Mouse (Mus musculus) heart, embryonic 12.5 days (tissue): ENCODE measurements around the gene Thada. TPM values are rescaled to one million over a fixed set of nuclear protein-coding genes. Genes with fewer than 3 reads are reported as not detected.
A peak's percentile ranks its signal among the peaks of the same experiment; 100 is the strongest.

Experiments used
- ATAC-seq: fragments of 200-750 bp; cut with Nextera tagmentation; 2 replicates; pipeline ENCODE4 v1.8.0; 2017; ENCODE audit warnings: moderate TSS enrichment, moderate library complexity; ENCODE audit not compliant: insufficient number of reproducible peaks, low FRiP score
- H3K27ac ChIP-seq: fragments of 300-500 bp; sonication (generic); 2 replicates; pipeline ENCODE4 v1.5.1; 2016; ENCODE audit warnings: mild to moderate bottlenecking, moderate library complexity; ENCODE audit not compliant: poor library complexity, severe bottlenecking
- H3K27me3 ChIP-seq: fragments of 300-500 bp; sonication (generic); replicated peaks from 2 replicates; pipeline ENCODE4 v1.6.1; 2016; ENCODE audit warnings: mild to moderate bottlenecking, moderate library complexity
- H3K36me3 ChIP-seq: fragments of 300-500 bp; sonication (generic); 2 replicates; pipeline ENCODE4 v1.6.1; 2016; ENCODE audit warnings: mild to moderate bottlenecking, moderate library complexity
- H3K4me1 ChIP-seq: fragments of 300-500 bp; sonication (generic); replicated peaks from 2 replicates; pipeline ENCODE4 v1.6.1; 2016; ENCODE audit warnings: mild to moderate bottlenecking
- H3K4me2 ChIP-seq: fragments of 300-500 bp; sonication (generic); 2 replicates; pipeline ENCODE4 v1.6.1; 2016; ENCODE audit warnings: mild to moderate bottlenecking, moderate library complexity
- H3K4me3 ChIP-seq: fragments of 300-500 bp; sonication (generic); 2 replicates; pipeline ENCODE4 v1.5.1; 2016; ENCODE audit warnings: mild to moderate bottlenecking
- H3K9ac ChIP-seq: fragments of 300-500 bp; sonication (generic); 2 replicates; pipeline ENCODE4 v1.6.1; 2016; ENCODE audit warnings: mild to moderate bottlenecking, moderate library complexity
- H3K9me3 ChIP-seq: fragments of 300-500 bp; sonication (generic); replicated peaks from 2 replicates; pipeline ENCODE4 v1.6.1; 2016; ENCODE audit warnings: mild to moderate bottlenecking, moderate library complexity
- WGBS: fragments of 180-500 bp; shearing (Covaris S2); methylation state at CpG from one replicate; pipeline ENCODE4 v1.1.7; 2016; 5-methylcytosine and 5-hydroxymethylcytosine counted together
- polyA plus RNA-seq: library from polyadenylated mRNA; unstranded; fragments of >200 nt; fragmentation: Nextera tagmentation; extraction: Ambion mirVana; gene quantifications from 2 replicates; pipeline ENCODE4 v1.2.1, GENCODE M21; 2016

Gene Thada
- polyA plus RNA-seq, 1 experiment from 2014 or later = 6.4 TPM

- Histone ChIP-seq H3K4me2 (0 out of 2 replicates have a peak overlapping the region, but pooled peaks have one; percentile 13), H3K9ac (0 out of 2 replicates have a peak overlapping the region, but pooled peaks have one; percentile 20), H3K27ac (peak overlapping the region; percentile 86), H3K9me3 (no peaks in the 10 kb centered on the region), H3K4me1 (peaks cover 68% of the 10 kb centered on the region), H3K36me3 (no peaks in the 10 kb centered on the region), H3K27me3 (no peaks in the 10 kb centered on the region; the same call in 1 of the 2 replicates), H3K4me3 (no peak overlapping the region)
- 44% methylated on average over 11 of the region's 11 CpGs for WGBS
- ATAC-seq = peak; percentile 77
Observed at GRCm38 (mm10) chr17:84147183-84148108, 318.6 kb downstream of the Thada start.

- Histone ChIP-seq H3K9ac (0 out of 2 replicates have a peak overlapping the region, but pooled peaks have one; percentile 20), H3K27me3 (no peaks in the 10 kb centered on the region; the same call in 1 of the 2 replicates)
Observed at GRCm38 (mm10) chr17:84146458-84147182, 319.4 kb downstream of the Thada start.

GRCm38 (mm10) chr17:84145826-84146287, 320.1 kb downstream of the Thada start:
- no peaks in the 10 kb centered on the region for H3K36me3 ChIP-seq
- no peak overlapping the region for H3K9ac ChIP-seq
- 26% methylated on average over 10 of the region's 10 CpGs for WGBS
- H3K4me1 ChIP-seq = peaks cover 77% of the 10 kb centered on the region
- ATAC-seq = no peak
- H3K4me3 ChIP-seq = no peak overlapping the region
- H3K9me3 ChIP-seq = no peaks in the 10 kb centered on the region
- H3K27ac ChIP-seq = peak overlapping the region; percentile 86
- no peak overlapping the region for H3K4me2 ChIP-seq
- no peaks in the 10 kb centered on the region; the same call in 1 of the 2 replicates for H3K27me3 ChIP-seq

More at GRCm38 (mm10) chr17:84146458-84147182, 319.4 kb downstream of the Thada start:
- Histone ChIP-seq H3K4me3 (no peak overlapping the region), H3K4me2 (no peak overlapping the region), H3K36me3 (no peaks in the 10 kb centered on the region), H3K27ac (peak overlapping the region; percentile 86), H3K9me3 (no peaks in the 10 kb centered on the region), H3K4me1 (peaks cover 70% of the 10 kb centered on the region)
- no peak for ATAC-seq
- 56% methylated on average over 7 of the region's 7 CpGs for WGBS

DNA sequence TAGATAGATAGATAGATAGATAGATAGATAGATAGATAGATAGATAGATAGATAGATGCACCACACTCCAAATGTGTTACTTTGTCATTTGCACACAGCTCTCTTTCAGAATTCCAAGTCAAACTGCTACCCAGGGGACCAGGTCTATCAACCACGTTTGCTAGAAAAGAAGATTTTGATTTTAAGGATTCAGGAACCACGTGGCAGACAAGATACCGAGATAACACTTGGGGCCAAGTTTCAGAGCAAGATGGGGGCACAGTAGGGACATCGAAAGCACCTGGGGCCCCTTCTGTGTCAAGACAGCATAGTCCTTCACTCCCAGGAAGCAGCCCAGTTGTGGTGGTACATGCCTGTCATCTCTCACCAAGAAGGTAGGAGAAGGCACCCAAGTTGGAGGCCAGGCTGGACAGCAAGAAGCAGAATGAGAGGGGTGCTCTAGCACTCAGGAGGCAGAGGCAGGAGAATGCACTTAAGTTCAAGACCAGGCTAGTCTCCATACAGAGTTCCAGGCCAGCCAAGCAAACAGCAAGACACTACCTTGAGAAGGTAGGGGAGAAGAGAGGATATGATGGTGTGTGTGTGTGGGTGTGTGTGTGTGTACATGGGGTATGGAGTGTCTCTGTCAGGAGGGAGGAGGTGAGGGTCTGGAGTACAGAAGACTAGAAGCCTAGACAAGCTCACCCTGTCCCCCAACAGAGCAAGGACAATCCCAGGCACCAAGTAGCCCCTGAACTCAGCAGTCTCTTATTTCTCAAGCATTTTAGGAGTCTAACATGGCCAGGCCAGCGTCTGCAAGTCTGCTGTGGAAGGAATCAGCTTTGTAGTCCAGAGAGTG, 321.0 kb downstream of the Thada start:
- Histone ChIP-seq H3K4me3 (no peak overlapping the region), H3K9ac (no peak overlapping the region), H3K9me3 (no peaks in the 10 kb centered on the region), H3K4me2 (no peak overlapping the region), H3K4me1 (peaks cover 85% of the 10 kb centered on the region), H3K36me3 (no peaks in the 10 kb centered on the region), H3K27ac (peak overlapping the region; percentile 58; the same call in 1 of the 2 replicates), H3K27me3 (no peaks in the 10 kb centered on the region; the same call in 1 of the 2 replicates)
- 75% methylated on average over 5 of the region's 5 CpGs for WGBS
- no peak for ATAC-seq

GRCm38 (mm10) chr17:84144130-84144529, 321.9 kb downstream of the Thada start:
- Histone ChIP-seq H3K9ac (no peak overlapping the region), H3K4me1 (peaks cover 78% of the 10 kb centered on the region), H3K9me3 (no peaks in the 10 kb centered on the region), H3K36me3 (no peaks in the 10 kb centered on the region), H3K4me2 (no peak overlapping the region), H3K4me3 (no peak overlapping the region), H3K27ac (no peak overlapping the region), H3K27me3 (no peaks in the 10 kb centered on the region; the same call in 1 of the 2 replicates)
- WGBS = 87% methylated on average over 3 of the region's 3 CpGs
- no peak for ATAC-seq

DNA sequence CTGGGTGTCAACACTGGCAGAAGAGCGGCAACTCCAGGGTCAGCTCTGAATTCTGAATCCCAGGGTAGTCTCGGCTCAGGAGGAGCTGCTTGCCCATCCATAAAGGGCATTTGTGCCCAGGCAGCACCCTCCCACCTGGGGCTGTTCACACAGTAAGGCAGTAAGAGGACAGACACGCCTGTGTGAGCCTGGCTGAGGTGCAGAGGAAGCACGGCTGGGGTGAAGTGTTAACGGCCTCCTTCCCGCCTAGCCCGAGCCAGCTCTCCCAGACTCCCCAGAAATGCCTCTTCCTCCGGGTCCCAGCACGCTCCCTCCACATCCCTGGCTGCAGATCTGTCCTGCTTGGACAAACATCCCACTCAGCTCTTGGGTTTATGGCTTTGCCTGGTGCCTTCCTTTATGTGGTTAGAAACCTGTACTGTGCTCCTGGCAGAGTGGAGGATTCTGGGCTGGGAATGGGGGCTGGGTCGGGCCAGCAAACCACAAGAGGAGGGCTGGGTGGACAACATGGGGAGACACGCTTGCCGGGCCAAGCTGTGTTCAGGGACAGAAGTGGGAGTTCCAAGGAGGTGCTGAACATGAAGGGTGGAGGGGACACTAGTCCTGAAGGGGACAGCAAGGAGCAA, 322.7 kb downstream of the Thada start:
- 44% methylated on average over 12 of the region's 12 CpGs for WGBS
- Histone ChIP-seq H3K36me3 (no peaks in the 10 kb centered on the region), H3K9me3 (no peaks in the 10 kb centered on the region), H3K27me3 (no peaks in the 10 kb centered on the region; the same call in none of the 2 replicates), H3K9ac (no peak overlapping the region), H3K4me3 (no peak overlapping the region), H3K4me1 (peaks cover 71% of the 10 kb centered on the region), H3K27ac (no peak overlapping the region), H3K4me2 (no peak overlapping the region)
- no peak for ATAC-seq

DNA sequence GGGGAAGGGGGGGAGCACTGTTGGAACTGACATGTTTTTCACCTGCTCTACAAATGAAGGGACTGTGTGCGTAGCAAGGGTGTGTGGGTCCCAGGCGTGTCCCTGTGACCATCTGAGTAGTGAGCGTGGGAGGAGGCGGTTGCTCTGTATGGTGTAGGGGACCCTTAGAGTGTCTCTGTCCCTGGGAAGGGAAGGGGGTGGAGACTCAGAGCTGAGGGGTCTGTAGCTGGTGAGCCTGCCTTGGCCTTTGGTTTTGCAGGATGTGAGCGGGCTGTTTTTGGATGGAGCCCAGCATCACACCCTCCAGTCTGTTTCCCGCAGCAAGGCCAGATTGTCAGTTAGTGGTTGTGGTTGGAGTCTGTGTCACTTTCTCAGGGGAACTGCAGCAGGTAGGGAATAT, 324.3 kb downstream of the Thada start:
- H3K36me3 ChIP-seq = no peaks in the 10 kb centered on the region
- H3K9me3 ChIP-seq = no peaks in the 10 kb centered on the region
- no peak overlapping the region for H3K4me3 ChIP-seq
- no peaks in the 10 kb centered on the region; the same call in none of the 2 replicates for H3K27me3 ChIP-seq
- peaks cover 66% of the 10 kb centered on the region for H3K4me1 ChIP-seq
- no peak overlapping the region for H3K9ac ChIP-seq
- no peak overlapping the region for H3K4me2 ChIP-seq
- ATAC-seq = peak; percentile 47
- H3K27ac ChIP-seq = peak overlapping the region; percentile 79
- 58% methylated on average over 6 of the region's 6 CpGs for WGBS

DNA sequence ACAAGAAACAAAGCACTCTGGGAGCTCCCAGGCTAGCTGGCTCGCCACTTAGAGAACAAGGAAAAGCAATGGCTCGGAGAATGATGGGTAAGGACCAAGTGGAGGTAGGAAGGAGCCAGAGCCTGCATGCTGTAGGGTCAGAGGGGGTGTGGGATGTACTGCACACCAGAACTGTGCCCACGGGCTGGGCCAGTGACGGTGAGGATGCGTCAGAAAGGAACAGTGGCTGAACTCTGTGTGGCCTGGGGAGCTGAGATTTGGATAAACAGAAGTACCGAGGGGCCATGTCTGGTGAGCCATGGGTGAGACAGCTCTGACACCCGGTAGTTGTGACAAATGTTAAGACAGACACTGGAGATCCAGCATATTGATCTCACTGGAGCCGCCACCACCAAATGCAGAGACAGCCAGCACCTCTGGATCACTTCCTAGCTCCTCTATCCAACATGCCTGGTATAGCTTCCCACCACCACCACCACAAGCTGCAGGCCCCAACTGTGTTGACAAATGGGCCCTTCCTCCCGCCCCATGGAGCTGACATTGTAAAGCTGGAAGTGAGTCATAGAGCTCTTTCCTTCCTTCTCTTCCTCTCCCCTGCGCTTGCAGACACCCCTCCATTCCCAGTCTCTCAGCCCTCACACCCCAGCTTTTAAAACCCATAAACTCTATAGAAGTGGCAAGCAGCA, 325.0 kb downstream of the Thada start:
- H3K27ac ChIP-seq = peak overlapping the region; percentile 79
- no peak overlapping the region for H3K4me3 ChIP-seq
- H3K36me3 ChIP-seq = no peaks in the 10 kb centered on the region
- WGBS = 50% methylated on average over 10 of the region's 10 CpGs
- peak; percentile 54 for ATAC-seq
- peaks cover 63% of the 10 kb centered on the region for H3K4me1 ChIP-seq
- H3K9ac ChIP-seq = no peak overlapping the region
- no peaks in the 10 kb centered on the region for H3K9me3 ChIP-seq
- no peak overlapping the region for H3K4me2 ChIP-seq
- H3K27me3 ChIP-seq = peaks cover 2% of the 10 kb centered on the region
